Mouse (Mus musculus) limb, embryonic 11.5 days (tissue): Measurements from ENCODE around the gene Tcf20. TPM values are rescaled to one million over a fixed set of nuclear protein-coding genes. Genes with fewer than 3 reads are reported as not detected.
"Not testable (repeated sequence)": the region's sequence is repeated elsewhere in the genome, so short reads cannot be mapped to it uniquely, and the experiment has no call there.

Experiments used
- ATAC-seq: fragments of 200-750 bp; cut with Nextera tagmentation; 2 replicates; pipeline ENCODE4 v1.8.0; 2017; ENCODE audit warnings: low read depth; ENCODE audit not compliant: insufficient number of reproducible peaks, low FRiP score, low TSS enrichment
- DNase-seq: peaks from one replicate; pipeline ENCODE4 v3.0.0-alpha.2; 2015; ENCODE audit warnings: low spot score
- H3K27ac ChIP-seq: fragments of 300-500 bp; sonication (generic); replicated peaks from 2 replicates; pipeline ENCODE4 v1.5.1; 2014; ENCODE audit warnings: low read depth, mild to moderate bottlenecking, low read length
- H3K27me3 ChIP-seq: fragments of 300-500 bp; sonication (generic); 2 replicates; pipeline ENCODE4 v1.6.1; 2014; ENCODE audit warnings: mild to moderate bottlenecking, low read length, mixed read lengths; ENCODE audit not compliant: control insufficient read depth, insufficient read depth
- H3K36me3 ChIP-seq: fragments of 300-500 bp; sonication (generic); 2 replicates; pipeline ENCODE4 v1.6.1; 2014; ENCODE audit warnings: mild to moderate bottlenecking, low read length, moderate library complexity, mixed read lengths; ENCODE audit not compliant: control insufficient read depth, insufficient read depth
- H3K4me1 ChIP-seq: fragments of 300-500 bp; sonication (generic); 2 replicates; pipeline ENCODE4 v1.6.1; 2014; ENCODE audit warnings: low read length, mixed read lengths; ENCODE audit not compliant: control insufficient read depth, insufficient read depth
- H3K4me2 ChIP-seq: fragments of 300-500 bp; sonication (generic); 2 replicates; pipeline ENCODE4 v1.6.1; 2014; ENCODE audit warnings: low read depth, mild to moderate bottlenecking, moderate library complexity; ENCODE audit not compliant: severe bottlenecking
- H3K4me3 ChIP-seq: fragments of 300-500 bp; sonication (generic); 2 replicates; pipeline ENCODE4 v1.5.1; 2014; ENCODE audit warnings: low read depth, low read length
- H3K9ac ChIP-seq: fragments of 300-500 bp; sonication (generic); 2 replicates; pipeline ENCODE4 v1.6.1; 2014; ENCODE audit warnings: mild to moderate bottlenecking, low read length
- H3K9me3 ChIP-seq: fragments of 300-500 bp; sonication (generic); 2 replicates; pipeline ENCODE4 v1.6.1; 2016; ENCODE audit warnings: low read length; ENCODE audit not compliant: control insufficient read depth
- WGBS: fragments of 180-500 bp; shearing (Covaris S2); extraction: QIAGEN DNeasy Blood & Tissue Kit; methylation state at CpG from one replicate; pipeline ENCODE4 v1.1.7; 2014; 5-methylcytosine and 5-hydroxymethylcytosine counted together
- microRNA-seq: library from miRNA; unstranded; fragments of <30 nt; microRNA quantifications from one replicate; pipeline ENCODE4, GENCODE M21; 2016
- polyA plus RNA-seq: library from polyadenylated mRNA; unstranded; fragments of >200 nt; fragmentation: Nextera tagmentation; extraction: Ambion mirVana; gene quantifications from 2 replicates; pipeline ENCODE4 v1.2.1, GENCODE M21; 2014

Gene Tcf20
- polyA plus RNA-seq, 1 experiment from 2014 or later = 12.3 TPM

- 90% methylated on average over 5 of the region's 5 CpGs for whole genome bisulfite sequencing
These were observed 209.8 kb downstream of the Tcf20 start for GRCm38 (mm10) chr15:82777856-82778255.

GRCm38 (mm10) chr15:82765943-82766342 is 221.7 kb downstream of the Tcf20 start:
- 80% methylated on average over 2 of the region's 2 CpGs for WGBS
- ATAC-seq = no peak
- Histone ChIP-seq H3K4me3 (no peak overlapping the region), H3K9ac (no peak overlapping the region), H3K27ac (no peak overlapping the region), H3K9me3 (no peaks in the 10 kb centered on the region), H3K4me1 (no peaks in the 10 kb centered on the region), H3K36me3 (no peaks in the 10 kb centered on the region), H3K4me2 (no peak overlapping the region), H3K27me3 (no peaks in the 10 kb centered on the region)
- no peak for DNase-seq

More at GRCm38 (mm10) chr15:82777856-82778255, 209.8 kb downstream of the Tcf20 start:
- H3K4me3 ChIP-seq, ATAC-seq, H3K4me1 ChIP-seq, H3K27me3 ChIP-seq, DNase-seq, H3K27ac ChIP-seq, H3K36me3 ChIP-seq, H3K9ac ChIP-seq, H3K9me3 ChIP-seq, H3K4me2 ChIP-seq: not testable (repeated sequence)

GRCm38 (mm10) chr15:82764881-82765280 is 222.8 kb downstream of the Tcf20 start:
- no peak overlapping the region for H3K4me2 ChIP-seq
- H3K27me3 ChIP-seq = no peaks in the 10 kb centered on the region
- no peaks in the 10 kb centered on the region for H3K4me1 ChIP-seq
- DNase-seq (no peak), ATAC-seq (no peak)
- no peaks in the 10 kb centered on the region for H3K36me3 ChIP-seq
- H3K4me3 ChIP-seq = no peak overlapping the region
- 81% methylated on average over 6 of the region's 6 CpGs for WGBS
- no peak overlapping the region for H3K27ac ChIP-seq
- no peaks in the 10 kb centered on the region for H3K9me3 ChIP-seq
- H3K9ac ChIP-seq = no peak overlapping the region

GRCm38 (mm10) chr15:82763631-82764420 is 223.8 kb downstream of the Tcf20 start, which contains the start of gene Cyp2d40:
Cyp2d40 (minus strand) TSS chr15:82764183.
- WGBS = 89% methylated on average over 9 of the region's 9 CpGs
- DNase-seq = no peak

More at GRCm38 (mm10) chr15:82763631-82764420, 223.8 kb downstream of the Tcf20 start, which contains the start of gene Cyp2d40:
- no peak within 1 kb of the TSS for H3K27ac ChIP-seq
- no peak for ATAC-seq
- no peak within 1 kb of the TSS for H3K4me2 ChIP-seq
- H3K9ac ChIP-seq = no peak within 1 kb of the TSS
- H3K36me3 ChIP-seq = no peaks in the 10 kb centered on the region
- no peaks in the 10 kb centered on the region for H3K9me3 ChIP-seq
- no peak within 1 kb of the TSS for H3K4me3 ChIP-seq
- no peaks in the 10 kb centered on the region for H3K4me1 ChIP-seq
- no peaks in the 10 kb centered on the region for H3K27me3 ChIP-seq

Small RNA genes within 50 kb of the gene (microRNA-seq; reads per million reads assigned to microRNA genes)
- not detected for gene Gm27618
- 29.6 reads per million, percentile 34 among the genes with 10 or more reads in this experiment for gene Mir3080

Other genes starting within 250 kb of the Tcf20 start
- not detected in 2 replicates for gene Cyp2d40, start 223.7 kb downstream of the Tcf20 start, polyA plus RNA-seq
- gene Cyp2d26, start 193.6 kb downstream of the Tcf20 start, polyA plus RNA-seq = 0.12 TPM in 1 of 2 replicates, not detected in the other
- 1.9 and 3.0 TPM in 2 replicates for gene Nfam1, start 45.4 kb upstream of the Tcf20 start, polyA plus RNA-seq
- gene Serhl, start 101.6 kb upstream of the Tcf20 start, polyA plus RNA-seq = 45.6 and 48.2 TPM in 2 replicates
- 53.5 and 57.3 TPM in 2 replicates for gene Rrp7a, start 134.9 kb upstream of the Tcf20 start, polyA plus RNA-seq
- 176 and 182 TPM in 2 replicates for gene Poldip3, start 161.5 kb upstream of the Tcf20 start, polyA plus RNA-seq
- 136 and 149 TPM in 2 replicates for gene Cyb5r3, start 184.7 kb upstream of the Tcf20 start, polyA plus RNA-seq